Mouse (Mus musculus): ENCODE data around the gene Olfr98.
"Not testable (repeated sequence)": the region's sequence is repeated elsewhere in the genome, so short reads cannot be mapped to it uniquely, and the experiment has no call there.

Olfr98 gene

GRCm38 (mm10) chr17:37263626-37264025, at the start of gene Olfr98:
Gene Olfr98, minus strand, starts transcription at chr17:37263749.
- no peak for DNase-seq

- no peak for DNase-seq
Observed at GRCm38 (mm10) chr17:37310146-37310699, 46.7 kb upstream of the Olfr98 start.

GRCm38 (mm10) chr17:37308483-37308882, 44.9 kb upstream of the Olfr98 start:
- DNase-seq = no peak

- no peak for DNase-seq
Observed at GRCm38 (mm10) chr17:37304213-37304612, 40.7 kb upstream of the Olfr98 start, which contains the start of gene Olfr101. Gene Olfr101, minus strand, starts transcription at chr17:37304313.

- DNase-seq = no peak
Observed at GRCm38 (mm10) chr17:37283360-37283759, 19.8 kb upstream of the Olfr98 start, which contains the start of gene Olfr99. Gene Olfr99, minus strand, starts transcription at chr17:37283460.

GRCm38 (mm10) chr17:37280331-37280730, 16.8 kb upstream of the Olfr98 start:
- DNase-seq = no peak

GRCm38 (mm10) chr17:37276573-37276972, 13.0 kb upstream of the Olfr98 start:
- no peak for DNase-seq

GRCm38 (mm10) chr17:37275626-37276248, 12.2 kb upstream of the Olfr98 start:
- DNase-seq = no peak

GRCm38 (mm10) chr17:37270702-37271092, 7.1 kb upstream of the Olfr98 start:
- peak; percentile 60 for DNase-seq

- peak; percentile 94 for DNase-seq
Observed at GRCm38 (mm10) chr17:37270058-37270701, 6.6 kb upstream of the Olfr98 start, which contains the start of gene H2-M3. Gene H2-M3, plus strand, starts transcription at chr17:37270220.

- no peak for DNase-seq
Observed at GRCm38 (mm10) chr17:37250544-37250943, 13.0 kb downstream of the Olfr98 start.

- no peak for DNase-seq
Observed at GRCm38 (mm10) chr17:37249460-37249859, 14.1 kb downstream of the Olfr98 start.

GRCm38 (mm10) chr17:37246715-37247114, 16.8 kb downstream of the Olfr98 start:
- peak; percentile 47 for DNase-seq

GRCm38 (mm10) chr17:37242198-37242597, 21.4 kb downstream of the Olfr98 start:
- no peak for DNase-seq

- not testable (repeated sequence) for DNase-seq
Observed at GRCm38 (mm10) chr17:37237230-37237629, 26.3 kb downstream of the Olfr98 start, which contains the start of gene Olfr97. Gene Olfr97, minus strand, starts transcription at chr17:37237330.

GRCm38 (mm10) chr17:37221879-37222278, 41.7 kb downstream of the Olfr98 start:
- DNase-seq = no peak

- DNase-seq = no peak
Observed at GRCm38 (mm10) chr17:37219846-37220245, 43.7 kb downstream of the Olfr98 start, which contains the start of gene Olfr96. Gene Olfr96, plus strand, starts transcription at chr17:37220146.

- DNase-seq = no peak
Observed at GRCm38 (mm10) chr17:37218486-37218885, 45.1 kb downstream of the Olfr98 start.

GRCm38 (mm10) chr17:37213018-37213417, 50.5 kb downstream of the Olfr98 start, which contains the start of gene Olfr95:
Gene Olfr95, minus strand, starts transcription at chr17:37213118.
- DNase-seq = no peak

All from lung, postnatal 10 days (tissue).